Mouse (Mus musculus) embryonic facial prominence, embryonic 11.5 days (tissue): Measurements from ENCODE around the gene Wdtc1. TPM values are rescaled to one million over a fixed set of nuclear protein-coding genes. Genes with fewer than 3 reads are reported as not detected.

ENCODE experiments used
- ATAC-seq: fragments of 200-750 bp; cut with Nextera tagmentation; replicated peaks from 2 replicates; pipeline ENCODE4 v1.8.0; 2017; ENCODE audit warnings: low read depth; ENCODE audit not compliant: insufficient number of reproducible peaks, low FRiP score, low TSS enrichment
- DNase-seq: peaks from one replicate; pipeline ENCODE4 v3.0.0-alpha.2; 2015; ENCODE audit warnings: low spot score
- H3K27ac ChIP-seq: fragments of 300-500 bp; sonication (generic); replicated peaks from 2 replicates; pipeline ENCODE4 v1.5.1; 2014; ENCODE audit warnings: mild to moderate bottlenecking, low read depth, low read length, control low read depth
- H3K27me3 ChIP-seq: fragments of 300-500 bp; sonication (generic); 2 replicates; pipeline ENCODE4 v1.6.1; 2014; ENCODE audit warnings: mild to moderate bottlenecking, low read length, moderate library complexity, mixed read lengths; ENCODE audit not compliant: control insufficient read depth, insufficient read depth
- H3K36me3 ChIP-seq: fragments of 300-500 bp; sonication (generic); replicated peaks from 2 replicates; pipeline ENCODE4 v1.6.1; 2014; ENCODE audit warnings: low read depth, mild to moderate bottlenecking, low read length, moderate library complexity, mixed read lengths; ENCODE audit not compliant: control insufficient read depth, insufficient read depth
- H3K4me1 ChIP-seq: fragments of 300-500 bp; sonication (generic); 2 replicates; pipeline ENCODE4 v1.6.1; 2014; ENCODE audit warnings: low read length, mixed read lengths; ENCODE audit not compliant: control insufficient read depth, insufficient read depth
- H3K4me2 ChIP-seq: fragments of 300-500 bp; sonication (generic); 2 replicates; pipeline ENCODE4 v1.6.1; 2014; ENCODE audit warnings: low read depth, mild to moderate bottlenecking, control low read depth, low read length, moderate library complexity
- H3K4me3 ChIP-seq: fragments of 300-500 bp; sonication (generic); 2 replicates; pipeline ENCODE4 v1.5.1; 2014; ENCODE audit warnings: low read depth, low read length, control low read depth
- H3K9ac ChIP-seq: fragments of 300-500 bp; sonication (generic); replicated peaks from 2 replicates; pipeline ENCODE4 v1.6.1; 2014; ENCODE audit warnings: mild to moderate bottlenecking, control low read depth, low read length
- H3K9me3 ChIP-seq: fragments of 300-500 bp; sonication (generic); replicated peaks from 2 replicates; pipeline ENCODE4 v1.6.1; 2016; ENCODE audit warnings: mild to moderate bottlenecking, low read length, inconsistent platforms, mixed read lengths; ENCODE audit not compliant: control insufficient read depth
- WGBS: fragments of 180-500 bp; shearing (Covaris S2); extraction: QIAGEN DNeasy Blood & Tissue Kit; methylation state at CpG from one replicate; pipeline ENCODE4 v1.1.7; 2014; 5-methylcytosine and 5-hydroxymethylcytosine counted together
- polyA plus RNA-seq: library from polyadenylated mRNA; unstranded; fragments of >200 nt; fragmentation: Nextera tagmentation; extraction: Ambion mirVana; gene quantifications from 2 replicates; pipeline ENCODE4 v1.2.1, GENCODE M21; 2014

The Wdtc1 gene
- polyA plus RNA-seq, 1 experiment from 2014 or later = 16.7 TPM

GRCm38 (mm10) chr4:133266248-133266880, 86.9 kb downstream of the Wdtc1 start:
- H3K27me3 ChIP-seq = no peaks in the 10 kb centered on the region
- no peak overlapping the region for H3K27ac ChIP-seq
- H3K9ac ChIP-seq = no peak overlapping the region
- no peak overlapping the region for H3K4me3 ChIP-seq
- DNase-seq = no peak
- no peak for ATAC-seq
- peaks cover 29% of the 10 kb centered on the region for H3K36me3 ChIP-seq
- no peak overlapping the region for H3K4me2 ChIP-seq
- no peaks in the 10 kb centered on the region for H3K9me3 ChIP-seq
- H3K4me1 ChIP-seq = no peaks in the 10 kb centered on the region; the same call in 1 of the 2 replicates
- WGBS = 90% methylated on average over 12 of the region's 12 CpGs

DNA sequence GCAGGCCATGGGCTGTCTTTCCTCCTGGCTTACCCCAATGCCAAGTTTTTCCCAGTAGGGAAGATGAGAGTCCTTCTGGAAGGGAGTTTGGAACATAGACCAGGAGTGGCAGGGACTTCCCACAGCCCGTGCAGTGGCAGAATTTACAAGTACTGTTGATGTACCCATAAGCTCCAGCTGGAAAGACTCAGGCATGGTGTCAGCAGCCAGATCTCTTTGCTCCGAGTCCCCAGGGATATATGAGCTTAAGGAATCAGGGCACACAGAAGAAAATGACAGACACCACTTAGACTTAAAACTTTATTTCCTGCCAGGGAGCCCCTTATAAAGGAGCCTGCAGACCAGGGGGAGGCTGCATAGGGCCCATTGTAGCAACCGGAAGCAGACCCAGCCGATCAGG, 87.5 kb downstream of the Wdtc1 start:
- Histone ChIP-seq H3K4me2 (no peak overlapping the region), H3K36me3 (peaks cover 29% of the 10 kb centered on the region), H3K27ac (no peak overlapping the region), H3K27me3 (no peaks in the 10 kb centered on the region), H3K4me3 (no peak overlapping the region), H3K9ac (no peak overlapping the region), H3K4me1 (no peaks in the 10 kb centered on the region; the same call in 1 of the 2 replicates), H3K9me3 (no peaks in the 10 kb centered on the region)
- no peak for ATAC-seq
- DNase-seq = no peak
- WGBS = 92% methylated on average over 4 of the region's 4 CpGs

GRCm38 (mm10) chr4:133265297-133265696, 88.0 kb downstream of the Wdtc1 start:
- Histone ChIP-seq H3K4me3 (no peak overlapping the region), H3K27ac (no peak overlapping the region), H3K27me3 (no peaks in the 10 kb centered on the region), H3K9me3 (no peaks in the 10 kb centered on the region), H3K36me3 (peaks cover 28% of the 10 kb centered on the region), H3K4me2 (no peak overlapping the region), H3K4me1 (no peaks in the 10 kb centered on the region; the same call in 1 of the 2 replicates), H3K9ac (no peak overlapping the region)
- DNase-seq = no peak
- ATAC-seq = no peak
- 88% methylated on average over 3 of the region's 3 CpGs for WGBS

DNA sequence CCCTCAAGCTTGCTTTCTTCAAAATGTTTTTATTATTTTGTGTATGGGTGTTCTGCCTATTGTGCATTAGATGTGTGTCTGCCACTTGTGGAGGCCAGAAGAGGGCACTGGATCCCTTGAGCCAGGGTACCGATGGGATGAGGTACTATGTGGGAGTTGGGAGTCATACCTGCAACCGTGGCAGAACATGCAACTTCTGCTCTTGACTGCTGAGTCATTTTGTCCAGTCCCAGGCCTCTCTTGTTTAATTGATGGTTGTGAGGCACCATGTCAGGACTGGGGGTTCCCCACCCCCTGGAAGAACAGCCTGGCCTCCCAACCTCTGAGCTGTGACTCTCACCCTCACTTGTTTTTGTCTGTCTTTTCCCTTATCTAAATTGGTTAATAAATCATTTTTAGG, 88.7 kb downstream of the Wdtc1 start:
- 91% methylated on average over 2 of the region's 2 CpGs for WGBS
- H3K36me3 ChIP-seq = peaks cover 25% of the 10 kb centered on the region
- DNase-seq (no peak), ATAC-seq (no peak)
- H3K4me2 ChIP-seq = no peak overlapping the region
- no peak overlapping the region for H3K9ac ChIP-seq
- no peaks in the 10 kb centered on the region for H3K27me3 ChIP-seq
- no peak overlapping the region for H3K4me3 ChIP-seq
- no peak overlapping the region for H3K27ac ChIP-seq
- H3K4me1 ChIP-seq = no peaks in the 10 kb centered on the region; the same call in 1 of the 2 replicates
- no peaks in the 10 kb centered on the region for H3K9me3 ChIP-seq

- DNase-seq (no peak), ATAC-seq (no peak)
- WGBS = 91% methylated on average over 5 of the region's 5 CpGs
- Histone ChIP-seq H3K36me3 (peaks cover 22% of the 10 kb centered on the region), H3K4me3 (no peak overlapping the region), H3K9me3 (no peaks in the 10 kb centered on the region), H3K27ac (no peak overlapping the region), H3K27me3 (no peaks in the 10 kb centered on the region), H3K4me1 (no peaks in the 10 kb centered on the region; the same call in 1 of the 2 replicates), H3K4me2 (no peak overlapping the region), H3K9ac (no peak overlapping the region)
Measured at GRCm38 (mm10) chr4:133263756-133264155, 89.5 kb downstream of the Wdtc1 start.

- 38% methylated on average over 7 of the region's 7 CpGs for WGBS
- ATAC-seq (no peak), DNase-seq (no peak)
- no peaks in the 10 kb centered on the region for H3K9me3 ChIP-seq
- peaks cover 18% of the 10 kb centered on the region for H3K36me3 ChIP-seq
- H3K4me2 ChIP-seq = no peak within 1 kb of the TSS
- no peaks in the 10 kb centered on the region; the same call in 1 of the 2 replicates for H3K4me1 ChIP-seq
- no peak within 1 kb of the TSS for H3K4me3 ChIP-seq
- no peaks in the 10 kb centered on the region for H3K27me3 ChIP-seq
- no peak within 1 kb of the TSS for H3K27ac ChIP-seq
- no peak within 1 kb of the TSS for H3K9ac ChIP-seq
Measured at GRCm38 (mm10) chr4:133262882-133263281, 90.4 kb downstream of the Wdtc1 start, which contains the start of gene Sytl1. Gene Sytl1, minus strand, starts transcription at chr4:133263113.

GRCm38 (mm10) chr4:133262375-133262765, 90.9 kb downstream of the Wdtc1 start:
- Histone ChIP-seq H3K9ac (no peak overlapping the region), H3K36me3 (peaks cover 14% of the 10 kb centered on the region), H3K27ac (no peak overlapping the region), H3K9me3 (no peaks in the 10 kb centered on the region), H3K4me1 (no peaks in the 10 kb centered on the region; the same call in 1 of the 2 replicates), H3K4me2 (no peak overlapping the region), H3K27me3 (peaks cover 3% of the 10 kb centered on the region; the same call in 1 of the 2 replicates), H3K4me3 (no peak overlapping the region)
- no peak for DNase-seq
- no peak for ATAC-seq
- 61% methylated on average over 7 of the region's 7 CpGs for WGBS

DNA sequence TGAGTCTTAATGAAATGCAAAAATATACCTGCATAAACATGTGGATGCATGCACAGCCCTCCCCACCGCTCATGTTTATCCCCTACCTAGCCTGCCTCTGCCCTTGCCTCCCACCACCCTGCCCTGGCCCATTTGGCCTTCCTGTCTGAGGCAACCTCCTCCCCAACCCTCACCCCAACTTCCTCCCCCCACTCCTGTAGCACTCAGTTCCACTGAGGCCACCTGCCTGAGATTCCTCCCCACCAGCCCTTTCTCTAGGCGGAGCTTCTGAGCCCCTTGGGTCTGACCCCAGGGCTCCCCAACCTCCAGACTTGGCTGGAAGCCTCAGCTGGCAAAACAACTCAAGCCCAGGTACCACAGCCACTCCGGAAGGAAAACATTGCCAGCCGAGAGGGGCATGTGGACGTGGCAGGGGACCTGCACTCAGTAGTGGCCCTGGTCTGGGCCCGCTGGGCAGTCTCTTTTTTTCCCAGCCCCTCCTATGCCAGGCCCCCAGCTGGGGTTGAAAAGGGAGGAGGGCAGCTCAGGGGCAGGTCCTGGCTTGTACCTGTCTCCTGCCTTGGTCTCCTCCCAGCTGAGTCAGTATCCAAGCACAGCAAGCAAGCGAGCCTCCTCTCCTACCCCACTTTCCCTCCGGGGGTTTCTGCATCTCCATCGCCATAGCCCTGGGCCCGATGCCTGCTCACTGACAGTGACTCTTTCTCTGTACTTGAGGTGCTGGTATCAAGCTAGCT, 91.5 kb downstream of the Wdtc1 start:
- Histone ChIP-seq H3K27ac (no peak overlapping the region), H3K4me1 (no peaks in the 10 kb centered on the region; the same call in 1 of the 2 replicates), H3K9ac (no peak overlapping the region), H3K4me2 (no peak overlapping the region), H3K27me3 (peaks cover 3% of the 10 kb centered on the region; the same call in 1 of the 2 replicates), H3K9me3 (no peaks in the 10 kb centered on the region), H3K36me3 (peaks cover 14% of the 10 kb centered on the region), H3K4me3 (no peak overlapping the region)
- 41% methylated on average over 10 of the region's 10 CpGs for WGBS
- no peak for DNase-seq
- no peak for ATAC-seq
